Mouse (Mus musculus): ENCODE measurements around the gene Rnf181. TPM values are rescaled to one million over a fixed set of nuclear protein-coding genes. Genes with fewer than 3 reads are reported as not detected.
A peak's percentile ranks its signal among the peaks of the same experiment; 100 is the strongest.

Gene Rnf181
- polyA plus RNA-seq, 1 experiment from 2014 or later = 83.0 TPM

DNA sequence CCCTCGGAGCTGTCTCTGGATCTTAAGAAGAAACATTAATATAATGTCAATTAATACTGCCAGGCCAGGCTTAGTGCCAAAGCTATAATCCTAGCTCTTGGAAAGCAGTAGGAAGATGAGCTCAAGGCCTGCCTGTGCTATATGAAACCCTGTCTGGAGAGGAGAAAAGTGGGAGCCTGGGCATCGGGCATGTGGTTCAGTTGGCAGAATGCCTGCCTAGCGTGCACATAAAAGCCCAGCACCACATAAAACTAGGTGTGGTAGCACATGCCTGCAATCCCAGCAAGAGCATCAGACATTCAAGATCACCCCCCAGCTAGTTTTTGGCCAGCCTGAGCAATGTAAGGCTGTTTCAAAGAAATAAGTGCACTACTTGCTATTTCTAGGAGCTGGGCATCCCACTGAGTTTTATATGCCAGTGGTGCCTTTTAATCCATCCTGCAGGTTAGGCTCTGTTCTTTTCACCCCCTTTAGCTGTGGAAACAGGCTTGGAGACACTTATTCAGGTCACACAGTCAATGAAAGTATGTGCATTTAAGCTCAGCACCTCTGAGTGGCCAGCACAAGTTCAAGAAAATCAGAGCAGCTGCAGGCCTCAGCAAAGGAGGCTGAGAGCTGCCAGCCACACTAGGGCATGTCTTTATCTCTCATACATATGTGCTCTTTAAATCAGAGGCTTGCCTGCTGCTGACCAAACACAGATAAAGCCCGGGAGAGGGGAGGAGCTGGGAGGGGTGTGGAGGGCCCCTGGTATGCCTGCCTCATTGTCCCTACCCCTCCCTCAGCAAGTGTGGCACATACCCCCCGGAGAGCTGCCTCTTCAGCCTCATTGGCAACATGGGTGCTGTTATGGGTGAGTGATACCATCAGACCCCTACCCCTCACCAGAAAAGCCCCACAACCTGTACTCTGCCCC is 9.3 kb downstream of the Rnf181 start:
- H3K9me3 ChIP-seq (replicated peaks) = no peaks in the 10 kb centered on the region
- no peak overlapping the region; the same call in 1 of the 2 replicates for H3K9ac ChIP-seq
- peaks cover 49% of the 10 kb centered on the region for H3K36me3 ChIP-seq
- H3K4me1 ChIP-seq = peaks cover 83% of the 10 kb centered on the region
- ATAC-seq = peak; percentile 67
- H3K27ac ChIP-seq = no peak overlapping the region
- H3K27me3 ChIP-seq (replicated peaks) = peaks cover 44% of the 10 kb centered on the region
- H3K4me3 ChIP-seq = no peak overlapping the region
- WGBS (ENCODE audit: insufficient replicate concordance) = 48% methylated on average over 5 of the region's 5 CpGs
- H3K4me2 ChIP-seq = peak overlapping the region; percentile 80

DNA sequence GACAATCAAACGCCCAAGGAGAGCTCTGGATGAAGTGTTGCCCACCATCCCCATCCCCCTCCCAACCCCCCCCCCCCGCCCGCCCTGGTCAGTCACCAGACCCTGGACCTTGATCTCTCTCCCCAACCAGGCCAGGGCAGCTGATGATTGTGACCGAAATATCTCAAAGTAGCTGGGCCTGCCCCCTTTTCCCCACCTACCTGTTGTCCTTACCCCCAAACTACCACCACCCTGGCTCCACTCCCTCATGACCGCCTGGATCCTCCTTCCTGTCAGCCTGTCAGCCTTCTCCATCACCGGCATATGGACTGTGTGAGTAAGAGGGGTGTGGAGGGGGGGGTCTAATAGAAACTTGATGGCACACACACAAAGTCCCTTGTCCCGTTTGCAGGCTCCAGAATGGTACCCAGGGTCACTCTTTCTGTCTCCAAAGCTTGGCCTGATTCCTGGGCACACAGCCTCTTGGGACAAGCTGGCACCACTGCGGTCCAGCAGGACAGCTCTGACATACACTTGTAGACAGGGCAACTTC is 10.7 kb downstream of the Rnf181 start:
- Histone ChIP-seq H3K27ac (0 out of 2 replicates have a peak overlapping the region, but pooled peaks have one; percentile 43), H3K27me3 (replicated peaks) (peaks cover 44% of the 10 kb centered on the region), H3K9ac (peak overlapping the region; percentile 60), H3K36me3 (peaks cover 53% of the 10 kb centered on the region), H3K9me3 (replicated peaks) (no peaks in the 10 kb centered on the region), H3K4me3 (peak overlapping the region; percentile 57), H3K4me1 (peaks cover 87% of the 10 kb centered on the region), H3K4me2 (peak overlapping the region; percentile 80)
- WGBS (ENCODE audit: insufficient replicate concordance) = 43% methylated on average over 8 of the region's 8 CpGs
- ATAC-seq = no peak; the same call in 1 of the 2 replicates

DNA sequence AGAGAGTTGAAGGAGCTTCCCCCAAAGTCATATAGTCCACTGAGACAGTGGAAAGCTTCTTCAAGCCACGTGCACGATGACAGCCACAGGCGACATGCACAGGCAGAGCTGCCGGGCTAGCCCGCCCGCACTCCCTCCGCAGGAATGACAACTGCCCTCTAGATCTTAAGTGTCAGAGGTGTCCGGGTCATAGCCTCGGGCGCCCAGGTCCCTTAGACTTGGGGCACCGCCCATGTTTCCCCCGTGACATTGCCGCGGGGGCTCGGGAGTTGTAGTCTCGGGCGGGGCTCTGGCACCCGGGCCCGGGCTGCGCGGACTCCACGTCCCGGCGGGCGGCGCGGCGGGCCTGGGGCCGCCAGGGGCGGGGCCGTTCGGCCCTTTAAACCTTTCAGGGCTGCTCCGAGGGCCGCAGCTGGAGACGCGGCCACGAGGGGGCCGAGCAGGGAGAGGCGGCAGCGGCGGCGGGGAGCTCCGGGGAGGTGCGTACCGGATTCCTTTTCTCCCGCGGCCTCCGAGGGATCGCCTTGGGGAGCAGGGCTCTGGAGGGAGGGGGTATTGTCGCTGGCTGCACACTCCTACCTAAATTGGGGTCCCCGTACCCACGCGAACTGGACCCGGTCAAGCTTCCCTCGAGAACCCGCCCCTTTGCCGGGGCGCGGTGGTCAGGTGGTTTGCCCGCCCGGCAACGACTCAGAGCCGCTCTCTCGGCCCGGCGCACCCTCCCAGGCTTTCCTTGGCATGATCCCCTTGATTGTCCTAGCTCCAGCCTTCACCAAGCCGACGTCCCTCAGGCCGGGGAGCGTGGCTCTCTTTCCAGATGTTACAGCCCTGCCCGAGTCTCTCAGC is 11.5 kb downstream of the Rnf181 start, which contains the start of gene Tmem150a:
Tmem150a (plus strand) TSS at position 382 of the 846 bp plus-strand sequence.
- H3K4me2 ChIP-seq = peak within 1 kb of the TSS; percentile 80
- H3K9ac ChIP-seq = peak within 1 kb of the TSS; percentile 60
- H3K9me3 ChIP-seq (replicated peaks) = no peaks in the 10 kb centered on the region
- peaks cover 87% of the 10 kb centered on the region for H3K4me1 ChIP-seq
- H3K4me3 ChIP-seq = peak within 1 kb of the TSS; percentile 57
- H3K36me3 ChIP-seq = peaks cover 53% of the 10 kb centered on the region
- ATAC-seq = peak; percentile 51
- H3K27ac ChIP-seq = 0 out of 2 replicates have a peak within 1 kb of the TSS, but pooled peaks have one; percentile 43
- peaks cover 44% of the 10 kb centered on the region for H3K27me3 ChIP-seq (replicated peaks)
- under 1% methylated on average over 70 of the region's 71 CpGs for WGBS (ENCODE audit: insufficient replicate concordance)

DNA sequence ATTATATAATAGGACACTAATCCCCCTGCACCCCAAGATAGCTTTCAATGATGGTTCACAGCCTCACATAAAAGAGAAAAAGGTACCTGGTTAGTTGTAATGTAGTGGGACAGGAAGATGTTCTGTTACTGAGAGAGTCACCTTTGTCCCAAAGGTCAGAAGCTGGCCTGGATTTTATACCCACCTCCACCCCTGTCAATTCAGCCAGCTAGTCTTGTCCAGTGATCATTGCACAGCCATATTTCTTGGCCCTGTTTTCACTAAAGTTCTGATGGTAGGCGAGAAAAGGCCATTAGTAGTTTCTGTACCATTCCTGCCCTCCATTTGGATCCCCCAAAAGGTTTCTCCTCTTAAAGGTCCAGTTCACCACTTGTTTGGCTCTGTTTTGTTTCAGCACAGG is 12.7 kb downstream of the Rnf181 start:
- Histone ChIP-seq H3K9me3 (replicated peaks) (no peaks in the 10 kb centered on the region), H3K4me1 (peaks cover 85% of the 10 kb centered on the region), H3K4me2 (no peak overlapping the region), H3K9ac (no peak overlapping the region), H3K36me3 (peaks cover 53% of the 10 kb centered on the region), H3K27me3 (replicated peaks) (peaks cover 44% of the 10 kb centered on the region), H3K4me3 (no peak overlapping the region), H3K27ac (no peak overlapping the region)
- 57% methylated on average over 1 of the region's 1 CpGs for WGBS (ENCODE audit: insufficient replicate concordance)
- ATAC-seq = no peak

DNA sequence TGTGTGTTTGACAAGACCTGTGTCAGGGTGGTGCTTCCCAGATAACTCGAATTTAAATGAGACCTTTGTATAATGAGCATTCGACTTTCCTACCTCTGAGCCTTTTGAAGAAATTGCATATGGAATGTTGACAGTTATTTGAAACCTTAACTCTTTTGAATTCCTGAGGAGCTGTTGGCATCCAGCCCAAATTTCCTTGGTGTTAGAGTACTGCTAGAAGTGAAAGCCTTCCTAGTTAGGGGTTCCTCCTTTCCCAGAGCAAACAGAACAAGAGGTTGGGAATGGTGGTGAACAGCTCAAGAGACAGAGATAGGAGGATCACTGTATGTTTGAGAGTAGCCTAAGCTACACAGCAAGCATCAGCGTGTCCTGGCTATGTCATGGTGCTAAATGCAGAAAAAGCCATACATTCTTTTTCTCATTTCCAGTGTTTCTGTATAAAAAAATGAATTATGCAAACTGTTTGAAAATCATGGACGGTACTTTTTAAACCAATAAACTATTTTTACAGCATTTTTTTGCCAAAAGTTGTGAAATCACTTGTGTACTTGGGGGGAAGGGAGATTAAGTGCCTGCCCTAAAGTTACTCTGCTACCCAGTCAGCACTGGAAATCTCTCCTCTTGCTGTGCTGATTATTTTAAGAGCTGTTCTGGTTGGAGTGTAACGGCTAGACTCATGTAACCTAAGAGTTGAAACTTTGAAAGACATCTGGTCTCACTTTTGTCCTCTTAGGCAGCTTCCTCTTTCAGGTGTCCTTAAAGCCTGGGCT is 13.9 kb downstream of the Rnf181 start:
- no peaks in the 10 kb centered on the region for H3K9me3 ChIP-seq (replicated peaks)
- H3K27ac ChIP-seq = peak overlapping the region; percentile 18
- H3K9ac ChIP-seq = no peak overlapping the region
- no peak overlapping the region for H3K4me2 ChIP-seq
- H3K27me3 ChIP-seq (replicated peaks) = peaks cover 44% of the 10 kb centered on the region
- H3K4me1 ChIP-seq = peaks cover 85% of the 10 kb centered on the region
- 63% methylated on average over 5 of the region's 5 CpGs for WGBS (ENCODE audit: insufficient replicate concordance)
- H3K4me3 ChIP-seq = no peak overlapping the region
- no peak for ATAC-seq
- H3K36me3 ChIP-seq = peaks cover 50% of the 10 kb centered on the region

DNA sequence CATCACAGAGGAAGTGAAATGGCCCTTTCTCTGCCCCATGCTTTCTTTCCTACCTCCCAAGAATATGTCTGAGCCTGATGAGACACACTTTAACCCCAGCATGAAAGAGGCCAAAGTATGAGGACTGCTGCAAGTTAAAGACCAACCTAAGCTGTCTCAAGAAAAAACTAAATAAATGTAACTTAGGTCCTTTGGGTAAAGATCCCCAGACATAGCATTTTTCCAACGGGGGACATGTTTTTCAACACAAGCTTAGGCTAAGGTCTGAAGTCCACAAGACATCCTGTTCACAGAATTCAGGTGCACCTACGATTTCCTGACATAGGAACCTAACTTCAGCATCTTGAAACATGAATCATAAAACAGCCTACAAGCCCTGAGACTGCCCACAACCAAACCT is 16.5 kb downstream of the Rnf181 start:
- Histone ChIP-seq H3K9ac (no peak overlapping the region), H3K4me2 (no peak overlapping the region), H3K4me1 (peaks cover 79% of the 10 kb centered on the region), H3K4me3 (no peak overlapping the region), H3K36me3 (peaks cover 33% of the 10 kb centered on the region), H3K27ac (no peak overlapping the region), H3K9me3 (replicated peaks) (no peaks in the 10 kb centered on the region), H3K27me3 (replicated peaks) (peaks cover 22% of the 10 kb centered on the region)
- 78% methylated on average over 2 of the region's 2 CpGs for WGBS (ENCODE audit: insufficient replicate concordance)
- ATAC-seq = no peak

DNA sequence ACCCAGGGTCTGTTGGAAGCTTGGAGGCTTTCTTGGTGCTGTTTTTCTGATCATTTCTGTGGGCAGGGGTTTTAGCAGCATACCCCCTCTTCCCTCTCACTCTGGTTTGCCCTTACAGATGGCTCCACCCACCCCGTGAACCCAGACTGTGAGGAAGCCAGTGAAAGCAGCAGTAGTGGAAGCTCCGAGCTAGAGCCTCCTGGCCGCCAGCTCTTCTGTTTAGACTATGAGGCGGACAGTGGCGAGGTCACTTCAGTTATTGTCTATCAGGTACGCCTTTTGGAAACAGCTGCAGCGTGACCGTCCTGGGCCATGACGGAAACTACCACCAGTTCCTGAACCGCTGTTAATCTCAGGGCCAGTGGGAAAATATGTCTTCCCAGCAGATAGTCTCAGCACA is 18.3 kb downstream of the Rnf181 start:
- H3K27ac ChIP-seq = peak overlapping the region; percentile 93
- H3K9ac ChIP-seq = peak overlapping the region; percentile 96
- H3K4me3 ChIP-seq = peak overlapping the region; percentile 95
- H3K36me3 ChIP-seq = peaks cover 33% of the 10 kb centered on the region
- H3K4me2 ChIP-seq = peak overlapping the region; percentile 92
- H3K9me3 ChIP-seq (replicated peaks) = no peaks in the 10 kb centered on the region
- H3K27me3 ChIP-seq (replicated peaks) = peaks cover 4% of the 10 kb centered on the region; the same call in 1 of the 2 replicates
- ATAC-seq = no peak
- peaks cover 76% of the 10 kb centered on the region for H3K4me1 ChIP-seq
- 69% methylated on average over 10 of the region's 10 CpGs for WGBS (ENCODE audit: insufficient replicate concordance)

DNA sequence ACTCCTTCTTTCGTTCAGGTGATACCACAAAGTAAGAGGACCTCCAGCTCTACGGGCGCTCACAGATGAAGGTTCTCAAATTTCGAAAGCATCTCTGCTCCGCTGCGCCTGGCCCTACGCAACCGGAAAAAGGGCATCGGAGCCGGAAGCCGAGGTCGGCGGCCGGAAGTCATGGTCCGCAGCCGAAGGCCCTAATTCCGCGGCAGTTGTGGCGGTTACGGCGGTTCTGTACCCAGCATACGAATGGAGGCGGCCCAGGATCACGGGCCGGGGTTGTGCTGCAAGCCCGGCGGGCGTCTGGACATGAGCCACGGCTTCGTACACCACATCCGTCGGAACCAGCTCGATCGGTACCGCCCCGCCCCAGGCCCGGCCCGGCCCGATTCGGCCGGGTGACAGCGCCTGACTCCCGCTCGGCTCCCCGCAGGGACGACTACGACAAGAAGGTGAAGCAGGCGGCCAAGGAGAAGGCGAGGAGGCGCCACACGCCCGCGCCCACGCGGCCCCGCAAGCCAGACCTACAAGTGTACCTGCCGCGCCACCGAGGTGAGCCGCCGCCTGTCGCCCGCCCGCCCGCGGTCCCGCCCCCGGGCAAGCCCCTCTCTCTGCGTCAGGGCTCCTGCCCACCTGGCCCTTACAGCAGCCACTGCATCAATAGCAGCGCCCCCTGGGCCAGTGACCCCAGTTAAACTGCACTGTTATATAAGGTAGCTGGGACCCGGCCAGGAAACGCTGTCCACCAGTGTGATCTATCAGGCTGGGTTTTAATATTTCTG is 19.4 kb downstream of the Rnf181 start, which contains the start of gene 0610030E20Rik:
0610030E20Rik (plus strand) TSS at position 152 of the 776 bp plus-strand sequence.
- H3K4me1 ChIP-seq = peaks cover 80% of the 10 kb centered on the region
- H3K4me2 ChIP-seq = peak within 1 kb of the TSS; percentile 92
- H3K9ac ChIP-seq = peak within 1 kb of the TSS; percentile 96
- WGBS (ENCODE audit: insufficient replicate concordance) = under 1% methylated on average over 72 of the region's 72 CpGs
- H3K9me3 ChIP-seq (replicated peaks) = no peaks in the 10 kb centered on the region
- peaks cover 38% of the 10 kb centered on the region for H3K36me3 ChIP-seq
- H3K27me3 ChIP-seq (replicated peaks) = no peaks in the 10 kb centered on the region
- ATAC-seq = peak; percentile 64
- peak within 1 kb of the TSS; percentile 95 for H3K4me3 ChIP-seq
- peak within 1 kb of the TSS; percentile 93 for H3K27ac ChIP-seq

DNA sequence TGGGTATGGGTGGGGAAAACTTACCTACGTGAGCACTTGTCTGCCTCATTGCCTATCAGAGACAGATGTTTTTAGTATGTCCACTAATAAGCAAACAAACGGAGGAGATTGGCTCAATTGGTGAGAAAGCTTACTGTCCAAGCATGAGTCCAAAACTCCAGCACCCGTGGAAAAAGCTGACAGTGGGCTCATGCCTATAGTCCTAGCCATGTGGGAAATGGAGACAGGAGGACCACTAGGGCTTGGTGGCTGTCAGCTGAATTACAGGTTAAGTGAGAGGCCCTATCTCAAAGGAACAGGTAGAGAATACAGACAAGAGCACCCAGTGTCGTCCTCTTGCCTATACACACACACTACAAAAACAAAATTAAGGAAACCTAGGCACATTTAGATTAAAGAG is 20.5 kb downstream of the Rnf181 start:
- peak overlapping the region; percentile 96 for H3K9ac ChIP-seq
- H3K4me1 ChIP-seq = peaks cover 80% of the 10 kb centered on the region
- peak overlapping the region; percentile 93 for H3K27ac ChIP-seq
- peaks cover 45% of the 10 kb centered on the region for H3K36me3 ChIP-seq
- peak overlapping the region; percentile 92 for H3K4me2 ChIP-seq
- no peaks in the 10 kb centered on the region for H3K9me3 ChIP-seq (replicated peaks)
- peak overlapping the region; percentile 95 for H3K4me3 ChIP-seq
- no peaks in the 10 kb centered on the region for H3K27me3 ChIP-seq (replicated peaks)
- ATAC-seq = no peak
- 62% methylated on average over 4 of the region's 4 CpGs for WGBS (ENCODE audit: insufficient replicate concordance)

DNA sequence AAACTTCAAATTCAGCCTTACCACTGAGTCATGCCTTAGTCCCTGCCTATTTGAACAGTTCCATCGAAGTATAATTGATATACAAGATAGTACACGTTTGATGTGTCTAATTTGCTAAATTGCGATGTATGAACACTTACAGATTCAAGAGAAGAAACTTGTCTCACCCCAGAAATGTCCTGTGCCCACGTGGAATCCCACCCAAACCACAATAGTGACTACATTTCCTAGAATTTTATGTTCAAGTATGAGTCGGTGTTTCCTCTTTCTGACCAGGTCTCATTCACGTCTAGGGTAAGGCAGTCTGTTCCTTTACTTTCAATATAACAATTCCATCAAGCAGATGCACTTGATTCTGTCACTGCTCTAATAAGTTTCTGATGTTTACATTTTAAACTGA is 21.1 kb downstream of the Rnf181 start:
- Histone ChIP-seq H3K27ac (peak overlapping the region; percentile 93), H3K9ac (peak overlapping the region; percentile 96), H3K4me1 (peaks cover 80% of the 10 kb centered on the region), H3K27me3 (replicated peaks) (no peaks in the 10 kb centered on the region), H3K36me3 (peaks cover 45% of the 10 kb centered on the region), H3K4me3 (peak overlapping the region; percentile 86), H3K9me3 (replicated peaks) (no peaks in the 10 kb centered on the region), H3K4me2 (peak overlapping the region; percentile 92)
- WGBS (ENCODE audit: insufficient replicate concordance) = 13% methylated on average over 6 of the region's 6 CpGs
- no peak for ATAC-seq

Measured in liver, embryonic 12.5 days (tissue).